Mouse (Mus musculus) neural tube, embryonic 13.5 days (tissue): Measurements from ENCODE around the gene Jund. TPM values are rescaled to one million over a fixed set of nuclear protein-coding genes. Genes with fewer than 3 reads are reported as not detected.

Experiments
- ATAC-seq: fragments of 200-750 bp; cut with Nextera tagmentation; 2 replicates; pipeline ENCODE4 v1.8.0; 2017; ENCODE audit warnings: low read depth, mild to moderate bottlenecking, moderate TSS enrichment, moderate library complexity
- H3K27ac ChIP-seq: fragments of 300-500 bp; sonication (generic); replicated peaks from 2 replicates; pipeline ENCODE4 v1.5.1; 2015; ENCODE audit warnings: moderate library complexity, mild to moderate bottlenecking, inconsistent platforms
- H3K27me3 ChIP-seq: fragments of 300-500 bp; sonication (generic); 2 replicates; pipeline ENCODE4 v1.6.1; 2015; ENCODE audit warnings: mild to moderate bottlenecking, inconsistent platforms
- H3K36me3 ChIP-seq: fragments of 300-500 bp; sonication (generic); 2 replicates; pipeline ENCODE4 v1.6.1; 2015; ENCODE audit warnings: mild to moderate bottlenecking, inconsistent platforms
- H3K4me1 ChIP-seq: fragments of 300-500 bp; sonication (generic); replicated peaks from 2 replicates; pipeline ENCODE4 v1.6.1; 2015; ENCODE audit warnings: inconsistent platforms
- H3K4me2 ChIP-seq: fragments of 300-500 bp; sonication (generic); 2 replicates; pipeline ENCODE4 v1.6.1; 2015; ENCODE audit warnings: inconsistent platforms, mild to moderate bottlenecking, moderate library complexity
- H3K4me3 ChIP-seq: fragments of 300-500 bp; sonication (generic); 2 replicates; pipeline ENCODE4 v1.5.1; 2015; ENCODE audit warnings: mild to moderate bottlenecking, inconsistent platforms
- H3K9ac ChIP-seq: fragments of 300-500 bp; sonication (generic); 2 replicates; pipeline ENCODE4 v1.6.1; 2015; ENCODE audit warnings: moderate library complexity, mild to moderate bottlenecking, inconsistent platforms
- H3K9me3 ChIP-seq: fragments of 300-500 bp; sonication (generic); 2 replicates; pipeline ENCODE4 v1.6.1; 2016; ENCODE audit warnings: inconsistent platforms
- WGBS: fragments of 180-500 bp; shearing (Covaris S2); methylation state at CpG from one replicate; pipeline ENCODE4 v1.1.7; 2015; 5-methylcytosine and 5-hydroxymethylcytosine counted together
- polyA plus RNA-seq: library from polyadenylated mRNA; unstranded; fragments of >200 nt; fragmentation: Nextera tagmentation; extraction: Ambion mirVana; gene quantifications from 2 replicates; pipeline ENCODE4 v1.2.1, GENCODE M21; 2015

The Jund gene
- 108 and 112 TPM in 2 replicates for polyA plus RNA-seq

GRCm38 (mm10) chr8:70698310-70699109 is at the start of gene Jund:
Jund (plus strand) TSS chr8:70698949.
- under 1% methylated on average over 69 of the region's 69 CpGs for WGBS
- Histone ChIP-seq H3K4me2 (peak within 1 kb of the TSS; percentile 89), H3K4me3 (peak within 1 kb of the TSS; percentile 97), H3K9ac (peak within 1 kb of the TSS; percentile 100), H3K27ac (peak within 1 kb of the TSS; percentile 99), H3K36me3 (peaks cover 16% of the 10 kb centered on the region), H3K27me3 (no peaks in the 10 kb centered on the region), H3K4me1 (peaks cover 63% of the 10 kb centered on the region), H3K9me3 (no peaks in the 10 kb centered on the region)
- ATAC-seq = peak; percentile 88

DNA sequence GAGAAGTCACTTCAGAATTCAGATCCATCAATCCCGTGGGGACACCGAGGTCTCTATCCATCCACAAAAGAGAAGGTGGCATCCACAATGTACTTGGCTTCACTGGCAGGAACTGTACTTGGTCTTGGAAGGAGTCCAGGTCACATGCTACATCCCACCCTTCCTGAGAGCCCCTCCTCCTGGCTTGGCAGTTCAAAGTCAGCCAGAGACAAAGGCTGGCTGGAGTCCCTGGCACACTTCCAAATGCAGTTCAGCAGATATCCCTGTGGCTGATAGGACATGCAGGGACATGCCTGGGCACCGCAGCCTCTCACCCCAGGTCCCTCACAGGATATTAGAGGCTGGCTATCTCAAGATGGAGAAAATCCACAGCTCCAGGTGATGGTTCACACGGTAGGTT is 49.4 kb upstream of the Jund start:
- H3K4me2 ChIP-seq = no peak overlapping the region; the same call in 1 of the 2 replicates
- H3K36me3 ChIP-seq = peaks cover 45% of the 10 kb centered on the region
- no peaks in the 10 kb centered on the region for H3K9me3 ChIP-seq
- peak; percentile 71 for ATAC-seq
- no peak overlapping the region; the same call in 1 of the 2 replicates for H3K9ac ChIP-seq
- H3K27ac ChIP-seq = peak overlapping the region; percentile 90
- 34% methylated on average over 4 of the region's 4 CpGs for WGBS
- H3K4me3 ChIP-seq = no peak overlapping the region
- H3K27me3 ChIP-seq = no peaks in the 10 kb centered on the region
- peaks cover 82% of the 10 kb centered on the region for H3K4me1 ChIP-seq

GRCm38 (mm10) chr8:70650351-70650750 is 48.4 kb upstream of the Jund start:
- Histone ChIP-seq H3K4me2 (no peak overlapping the region), H3K4me1 (peaks cover 91% of the 10 kb centered on the region), H3K9ac (peak overlapping the region; percentile 22; the same call in 1 of the 2 replicates), H3K9me3 (no peaks in the 10 kb centered on the region), H3K36me3 (peaks cover 54% of the 10 kb centered on the region), H3K4me3 (no peak overlapping the region), H3K27ac (peak overlapping the region; percentile 90), H3K27me3 (no peaks in the 10 kb centered on the region)
- 86% methylated on average over 17 of the region's 17 CpGs for WGBS
- ATAC-seq = no peak

DNA sequence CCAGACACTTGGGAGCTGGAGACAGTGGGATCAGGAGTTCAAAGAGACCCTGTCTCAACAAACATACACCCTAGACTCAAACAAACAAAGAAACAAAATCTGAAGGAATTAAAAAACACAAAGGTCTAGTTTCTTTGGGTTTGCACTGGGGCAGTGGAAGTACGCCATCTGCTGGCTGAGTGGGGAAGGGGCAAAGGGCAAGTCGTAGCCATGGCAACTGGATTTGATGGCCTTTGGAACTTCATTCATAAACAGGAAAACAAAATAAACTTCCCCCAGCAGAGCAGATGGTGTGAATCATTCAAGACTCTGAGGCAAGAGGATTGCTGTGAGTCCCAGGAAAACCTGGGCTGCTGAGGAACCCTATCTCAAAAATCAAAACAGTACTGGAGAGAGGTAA is 45.5 kb upstream of the Jund start:
- H3K4me3 ChIP-seq = no peak overlapping the region
- no peaks in the 10 kb centered on the region for H3K9me3 ChIP-seq
- no peak overlapping the region for H3K4me2 ChIP-seq
- peaks cover 61% of the 10 kb centered on the region for H3K36me3 ChIP-seq
- peak overlapping the region; percentile 67 for H3K27ac ChIP-seq
- H3K9ac ChIP-seq = 0 out of 2 replicates have a peak overlapping the region, but pooled peaks have one; percentile 34
- H3K4me1 ChIP-seq = peaks cover 90% of the 10 kb centered on the region
- no peaks in the 10 kb centered on the region for H3K27me3 ChIP-seq
- 46% methylated on average over 2 of the region's 2 CpGs for WGBS
- ATAC-seq = no peak

GRCm38 (mm10) chr8:70654121-70654520 is 44.6 kb upstream of the Jund start:
- peaks cover 90% of the 10 kb centered on the region for H3K4me1 ChIP-seq
- 51% methylated on average over 1 of the region's 1 CpGs for WGBS
- no peaks in the 10 kb centered on the region for H3K27me3 ChIP-seq
- H3K9ac ChIP-seq = no peak overlapping the region
- H3K4me3 ChIP-seq = no peak overlapping the region
- peak overlapping the region; percentile 21; the same call in 1 of the 2 replicates for H3K4me2 ChIP-seq
- no peak for ATAC-seq
- no peaks in the 10 kb centered on the region for H3K9me3 ChIP-seq
- H3K36me3 ChIP-seq = peaks cover 56% of the 10 kb centered on the region
- peak overlapping the region; percentile 92 for H3K27ac ChIP-seq

- peak overlapping the region; percentile 92 for H3K27ac ChIP-seq
- no peak overlapping the region for H3K4me3 ChIP-seq
- H3K4me2 ChIP-seq = peak overlapping the region; percentile 33
- H3K9me3 ChIP-seq = no peaks in the 10 kb centered on the region
- 0 out of 2 replicates have a peak overlapping the region, but pooled peaks have one; percentile 34 for H3K9ac ChIP-seq
- H3K4me1 ChIP-seq = peaks cover 86% of the 10 kb centered on the region
- ATAC-seq = no peak
- WGBS = 12% methylated on average over 2 of the region's 2 CpGs
- H3K36me3 ChIP-seq = peaks cover 43% of the 10 kb centered on the region
- H3K27me3 ChIP-seq = no peaks in the 10 kb centered on the region
Measured at GRCm38 (mm10) chr8:70655469-70655868, 43.3 kb upstream of the Jund start.

DNA sequence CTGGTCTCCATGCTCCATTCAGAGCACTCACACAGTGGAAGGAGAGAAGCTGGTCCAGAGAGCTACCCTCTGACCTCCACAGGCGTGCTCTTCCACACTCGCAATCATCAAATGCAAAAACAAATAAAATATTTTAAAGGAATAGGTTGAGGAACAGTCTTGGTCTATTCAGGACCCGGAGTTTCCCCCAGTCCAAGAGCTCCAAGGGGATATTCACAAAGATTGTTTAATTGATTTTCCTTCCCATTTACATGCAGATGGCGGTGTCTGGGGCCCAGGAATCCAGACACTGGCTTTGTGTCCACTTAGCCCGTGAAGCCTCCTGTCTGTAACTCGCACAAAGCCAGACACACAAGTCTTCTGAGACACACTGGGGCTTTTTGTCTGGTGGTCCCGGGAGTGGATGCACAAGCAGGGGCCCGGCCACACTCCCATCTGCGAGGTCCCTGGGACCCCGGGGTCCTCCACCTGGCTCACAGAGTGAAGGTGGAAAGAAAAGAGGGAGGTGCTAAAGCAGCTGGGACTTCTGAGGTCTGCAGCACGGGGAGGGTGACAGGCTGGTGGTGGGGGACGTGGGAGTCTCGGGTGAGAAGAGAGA is 42.5 kb upstream of the Jund start:
- H3K4me2 ChIP-seq = peak overlapping the region; percentile 81
- peaks cover 82% of the 10 kb centered on the region for H3K4me1 ChIP-seq
- no peaks in the 10 kb centered on the region for H3K27me3 ChIP-seq
- H3K27ac ChIP-seq = peak overlapping the region; percentile 92
- H3K9me3 ChIP-seq = no peaks in the 10 kb centered on the region
- peaks cover 35% of the 10 kb centered on the region for H3K36me3 ChIP-seq
- no peak overlapping the region for H3K4me3 ChIP-seq
- 12% methylated on average over 13 of the region's 13 CpGs for WGBS
- peak; percentile 38 for ATAC-seq
- peak overlapping the region; percentile 46; the same call in 1 of the 2 replicates for H3K9ac ChIP-seq

DNA sequence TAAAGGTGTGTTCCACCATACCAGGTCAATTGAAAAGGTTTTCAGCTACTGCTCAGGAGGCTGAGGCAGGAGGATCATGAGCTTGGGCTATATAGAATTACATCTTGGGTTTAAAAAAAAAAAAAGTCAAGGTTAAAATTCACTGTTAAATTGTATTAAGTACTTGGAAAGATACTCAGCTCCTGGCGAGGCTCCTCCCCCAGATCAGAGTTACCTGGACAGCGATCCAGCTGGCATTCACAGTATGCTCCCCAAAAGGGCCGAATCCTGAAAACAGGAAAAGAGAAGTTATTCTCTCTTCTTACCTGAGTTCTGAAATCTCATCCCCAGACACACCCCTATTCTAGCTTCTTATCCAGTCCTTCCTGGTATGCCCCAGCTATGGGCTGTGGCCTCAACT is 41.5 kb upstream of the Jund start:
- Histone ChIP-seq H3K4me1 (peaks cover 82% of the 10 kb centered on the region), H3K9ac (peak overlapping the region; percentile 91), H3K4me3 (peak overlapping the region; percentile 84), H3K36me3 (peaks cover 26% of the 10 kb centered on the region), H3K27me3 (no peaks in the 10 kb centered on the region), H3K9me3 (no peaks in the 10 kb centered on the region), H3K27ac (peak overlapping the region; percentile 92), H3K4me2 (peak overlapping the region; percentile 81)
- WGBS = 90% methylated on average over 3 of the region's 3 CpGs
- no peak for ATAC-seq

DNA sequence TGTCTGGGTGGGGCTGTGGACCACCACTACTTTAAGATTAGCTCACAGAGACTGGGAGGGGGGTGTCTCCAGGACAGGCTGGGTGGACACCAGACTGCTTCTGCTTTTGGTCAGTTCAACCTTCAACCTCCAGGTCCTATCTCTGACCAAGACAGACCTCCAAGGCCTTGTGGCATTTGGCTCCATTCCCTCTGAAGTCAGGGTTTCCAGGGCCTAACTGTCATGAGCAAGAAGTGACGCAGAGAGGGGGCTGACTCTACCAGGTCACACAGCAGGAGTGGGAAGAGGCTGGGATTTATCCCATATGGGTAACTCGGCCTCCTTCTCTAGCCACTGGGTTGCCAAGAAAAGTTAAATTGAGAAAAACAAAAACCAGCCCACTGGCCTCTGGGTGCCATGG is 41.0 kb upstream of the Jund start:
- H3K4me3 ChIP-seq = peak overlapping the region; percentile 84
- WGBS = 46% methylated on average over 2 of the region's 2 CpGs
- H3K36me3 ChIP-seq = peaks cover 20% of the 10 kb centered on the region
- H3K27me3 ChIP-seq = no peaks in the 10 kb centered on the region
- H3K9ac ChIP-seq = peak overlapping the region; percentile 91
- no peak for ATAC-seq
- no peaks in the 10 kb centered on the region for H3K9me3 ChIP-seq
- peak overlapping the region; percentile 92 for H3K27ac ChIP-seq
- peaks cover 77% of the 10 kb centered on the region for H3K4me1 ChIP-seq
- H3K4me2 ChIP-seq = peak overlapping the region; percentile 81

- Histone ChIP-seq H3K4me1 (peaks cover 67% of the 10 kb centered on the region), H3K27me3 (no peaks in the 10 kb centered on the region)
- WGBS = under 1% methylated on average over 31 of the region's 31 CpGs
Measured at GRCm38 (mm10) chr8:70658897-70659603, 39.7 kb upstream of the Jund start.

DNA sequence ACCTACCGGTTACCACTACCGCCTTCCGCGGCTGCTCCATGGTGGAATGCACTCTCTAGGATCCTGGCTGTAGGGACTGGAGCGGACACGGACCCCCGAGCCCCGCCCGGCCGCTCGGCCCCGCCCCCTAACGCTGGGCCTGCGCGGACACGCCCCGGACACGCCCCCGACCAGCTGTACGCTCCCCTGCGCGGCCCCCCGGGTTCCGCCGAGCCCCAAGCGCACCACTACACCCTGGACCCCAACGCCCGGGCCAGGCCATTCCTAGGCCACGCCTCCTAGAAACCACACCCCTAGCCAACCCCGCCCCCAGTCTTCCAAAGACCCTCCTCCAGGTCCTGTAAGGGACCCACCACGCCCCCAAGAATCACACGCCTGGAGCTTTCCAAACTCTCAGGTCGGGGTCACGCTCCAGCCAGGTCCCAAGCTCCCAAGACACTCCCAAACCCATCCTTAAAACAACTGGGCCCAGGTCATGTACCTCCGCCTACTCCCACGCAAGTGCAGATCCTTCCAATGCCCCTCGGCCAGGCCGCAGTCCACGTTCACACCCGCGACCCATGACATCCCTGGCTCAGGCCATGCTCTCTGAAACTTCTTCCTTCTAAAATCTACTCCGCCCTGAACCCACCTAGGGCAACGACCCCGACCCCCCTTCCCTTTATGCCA is 39.0 kb upstream of the Jund start:
- peak; percentile 88 for ATAC-seq
- no peaks in the 10 kb centered on the region for H3K27me3 ChIP-seq
- peak overlapping the region; percentile 84 for H3K4me3 ChIP-seq
- H3K36me3 ChIP-seq = peaks cover 13% of the 10 kb centered on the region
- peak overlapping the region; percentile 92 for H3K27ac ChIP-seq
- peaks cover 60% of the 10 kb centered on the region for H3K4me1 ChIP-seq
- peak overlapping the region; percentile 81 for H3K4me2 ChIP-seq
- under 1% methylated on average over 38 of the region's 44 CpGs for WGBS
- peak overlapping the region; percentile 91 for H3K9ac ChIP-seq
- H3K9me3 ChIP-seq = no peaks in the 10 kb centered on the region

More at GRCm38 (mm10) chr8:70658897-70659603, 39.7 kb upstream of the Jund start:
- no peak; the same call in 1 of the 2 replicates for ATAC-seq
- H3K4me2 ChIP-seq = peak overlapping the region; percentile 81
- H3K36me3 ChIP-seq = peaks cover 16% of the 10 kb centered on the region
- peak overlapping the region; percentile 91 for H3K9ac ChIP-seq
- peak overlapping the region; percentile 84 for H3K4me3 ChIP-seq
- no peaks in the 10 kb centered on the region for H3K9me3 ChIP-seq
- H3K27ac ChIP-seq = peak overlapping the region; percentile 92
